Mouse (Mus musculus) spleen, postnatal 0 days (tissue): ENCODE results near the gene Olfr1061. TPM values are rescaled to one million over a fixed set of nuclear protein-coding genes. Genes with fewer than 3 reads are reported as not detected.

Experiments used
- polyA plus RNA-seq: library from polyadenylated mRNA; unstranded; fragments of >200 nt; fragmentation: Nextera tagmentation; extraction: Ambion mirVana; gene quantifications from 2 replicates; pipeline ENCODE4 v1.2.1, GENCODE M21; 2015

Olfr1061 gene
- not detected in 2 replicates for polyA plus RNA-seq

DNA sequence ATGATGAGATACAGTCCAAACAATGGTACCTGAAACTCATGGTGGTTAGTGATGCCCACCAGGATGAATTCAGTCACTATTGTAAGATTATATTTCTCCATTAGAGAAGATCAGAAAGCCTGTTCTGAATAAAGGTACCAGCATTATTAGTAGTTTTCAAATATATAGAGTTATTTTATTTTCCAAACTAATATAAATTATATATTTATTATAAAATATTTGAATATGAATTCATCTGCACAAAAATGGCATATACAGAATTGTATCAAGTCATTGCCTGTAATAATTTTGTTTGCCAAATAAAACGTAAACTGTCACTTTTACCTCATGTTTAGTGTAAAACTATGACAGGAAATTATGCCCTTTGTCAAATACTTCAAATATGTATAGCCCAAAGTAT is at the start of gene Olfr1061:
Gene Olfr1061 (minus strand): TSS at position 101 of the 400 bp plus-strand sequence.

DNA sequence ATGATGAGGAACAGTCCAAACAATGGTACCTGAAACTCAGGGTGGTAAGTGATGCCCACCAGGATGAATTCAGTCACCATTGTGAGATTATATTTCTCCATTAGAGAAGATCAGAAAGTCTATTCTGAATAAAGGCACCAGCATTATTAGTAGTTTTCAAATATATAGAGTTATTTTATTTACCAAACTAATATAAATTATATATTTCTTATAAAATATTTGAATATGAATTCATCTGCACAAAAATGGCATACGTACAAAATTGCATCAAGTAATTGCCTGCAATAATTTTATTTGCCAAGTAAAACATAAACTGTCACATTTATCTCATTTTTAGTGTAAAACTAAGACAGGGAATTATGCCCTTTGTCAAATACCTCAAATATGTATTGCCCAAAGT is 42.3 kb upstream of the Olfr1061 start, which contains the start of gene Olfr1066:
Gene Olfr1066 (minus strand): TSS at position 101 of the 400 bp plus-strand sequence.

DNA sequence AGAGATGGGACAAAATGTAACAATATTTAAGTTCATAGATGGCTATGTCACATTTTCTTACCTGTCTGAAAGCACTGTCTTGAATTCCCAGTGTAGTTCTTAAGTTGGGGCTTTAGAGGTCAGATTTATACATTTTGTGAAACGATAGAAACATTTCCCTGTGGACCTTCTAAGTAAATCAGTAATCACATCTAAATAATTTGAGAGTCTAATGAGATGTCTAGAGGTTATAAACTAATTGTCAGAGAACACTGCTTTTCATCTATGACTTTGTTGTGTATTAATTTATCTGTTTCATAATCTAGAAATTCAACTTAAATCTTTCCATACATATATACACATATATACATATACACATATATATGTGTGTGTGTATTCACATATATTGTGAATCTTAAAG is 36.6 kb upstream of the Olfr1061 start, which contains the start of gene Olfr1065:
Gene Olfr1065 (minus strand): TSS at position 101 of the 400 bp plus-strand sequence.

DNA sequence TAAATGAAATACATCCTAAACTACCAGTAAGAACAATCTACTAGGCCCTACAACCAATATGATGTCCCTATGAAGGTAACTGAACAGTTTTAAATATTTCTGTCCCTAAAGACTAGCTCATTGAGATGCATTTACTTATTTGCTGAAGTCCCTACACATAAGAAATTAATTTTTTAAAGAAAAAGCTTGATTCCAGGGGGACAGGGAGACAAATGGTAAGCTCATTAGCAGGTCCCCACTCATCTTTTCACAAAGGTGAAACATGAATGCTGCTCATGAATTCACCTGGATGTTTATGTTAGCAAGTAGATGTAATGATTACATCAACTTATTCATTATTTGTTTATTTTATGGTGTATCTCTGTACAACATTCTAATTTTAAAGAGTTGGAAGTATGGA is 12.8 kb upstream of the Olfr1061 start, which contains the start of gene Olfr1062:
Gene Olfr1062 (minus strand): TSS at position 101 of the 400 bp plus-strand sequence.

DNA sequence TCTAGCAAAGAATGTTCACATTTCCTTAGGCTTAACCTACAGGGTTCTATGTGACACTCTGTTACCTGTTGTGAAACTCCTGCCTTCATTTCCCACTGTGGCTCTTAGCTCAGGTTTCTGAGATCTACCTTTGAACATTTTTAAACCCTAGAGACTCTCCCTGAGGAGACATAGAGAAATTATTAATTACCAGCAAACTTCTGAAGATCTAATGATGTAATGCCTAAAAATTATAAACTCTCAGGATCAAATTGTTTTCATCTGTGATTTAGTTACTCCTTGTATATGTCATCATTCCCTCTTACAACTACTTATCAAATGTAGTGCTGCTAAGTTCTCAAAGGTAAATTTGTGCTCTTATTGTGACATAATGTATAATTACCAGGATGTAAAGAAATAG is 25.4 kb downstream of the Olfr1061 start, which contains the start of gene Olfr1058:
Gene Olfr1058 (minus strand): TSS at position 101 of the 400 bp plus-strand sequence.

DNA sequence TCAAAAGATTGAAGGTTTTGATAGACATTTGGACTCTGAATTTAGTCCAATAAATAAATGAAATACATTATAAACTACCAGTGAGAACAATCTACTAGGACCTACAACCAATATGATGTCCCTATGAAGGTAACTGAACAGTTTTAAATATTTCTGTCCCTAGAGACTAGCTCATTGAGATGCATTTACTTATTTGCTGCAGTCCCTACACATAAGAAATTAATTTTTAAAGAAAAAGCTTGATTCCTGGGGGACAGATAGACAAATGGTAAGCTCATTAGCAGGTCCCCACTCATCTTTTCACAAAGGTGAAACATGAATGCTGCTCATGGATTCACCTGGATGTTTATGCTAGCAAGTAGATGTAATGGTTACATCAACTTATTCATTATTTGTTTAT is 35.6 kb downstream of the Olfr1061 start, which contains the start of gene Olfr1057:
Gene Olfr1057 (minus strand): TSS at position 101 of the 400 bp plus-strand sequence.

Other genes with a start within 250 kb of the Olfr1061 start
- not detected in 2 replicates for gene Olfr1043, start 246.5 kb downstream of the Olfr1061 start, polyA plus RNA-seq
- gene Olfr1044, start 236.2 kb downstream of the Olfr1061 start, polyA plus RNA-seq: 0.27 TPM in 1 of 2 replicates, not detected in the other
- not detected in 2 replicates for gene Olfr52, start 228.4 kb downstream of the Olfr1061 start, polyA plus RNA-seq
- gene Olfr1045, start 211.0 kb downstream of the Olfr1061 start, polyA plus RNA-seq: not detected in 2 replicates
- gene Olfr1046, start 194.7 kb downstream of the Olfr1061 start, polyA plus RNA-seq: not detected in 2 replicates
- gene Olfr1047, start 182.6 kb downstream of the Olfr1061 start, polyA plus RNA-seq: not detected in 2 replicates
- gene Olfr1048, start 173.8 kb downstream of the Olfr1061 start, polyA plus RNA-seq: not detected in 2 replicates
- not detected in 2 replicates for gene Olfr1049, start 155.7 kb downstream of the Olfr1061 start, polyA plus RNA-seq
- not detected in 2 replicates for gene Olfr1051, start 135.0 kb downstream of the Olfr1061 start, polyA plus RNA-seq
- not detected in 2 replicates for gene Olfr1052, start 121.6 kb downstream of the Olfr1061 start, polyA plus RNA-seq
- not detected in 2 replicates for gene Olfr1053, start 98.8 kb downstream of the Olfr1061 start, polyA plus RNA-seq
- not detected in 2 replicates for gene Olfr1054, start 78.6 kb downstream of the Olfr1061 start, polyA plus RNA-seq
- gene Olfr1055, start 63.8 kb downstream of the Olfr1061 start, polyA plus RNA-seq: not detected in 2 replicates
- gene Olfr1056, start 51.6 kb downstream of the Olfr1061 start, polyA plus RNA-seq: not detected in 2 replicates
- gene Olfr1057, start 35.7 kb downstream of the Olfr1061 start, polyA plus RNA-seq: not detected in 2 replicates
- not detected in 2 replicates for gene Olfr1058, start 25.5 kb downstream of the Olfr1061 start, polyA plus RNA-seq
- not detected in 2 replicates for gene Olfr1062, start 12.7 kb upstream of the Olfr1061 start, polyA plus RNA-seq
- not detected in 2 replicates for gene Olfr1065, start 36.5 kb upstream of the Olfr1061 start, polyA plus RNA-seq
- not detected in 2 replicates for gene Olfr1066, start 42.2 kb upstream of the Olfr1061 start, polyA plus RNA-seq
- not detected in 2 replicates for gene Olfr228, start 73.3 kb upstream of the Olfr1061 start, polyA plus RNA-seq
- not detected in 2 replicates for gene Olfr1076, start 94.4 kb upstream of the Olfr1061 start, polyA plus RNA-seq
- gene Olfr1079, start 128.4 kb upstream of the Olfr1061 start, polyA plus RNA-seq: not detected in 2 replicates
- gene Olfr1080, start 144.2 kb upstream of the Olfr1061 start, polyA plus RNA-seq: not detected in 2 replicates
- not detected in 2 replicates for gene Olfr1082, start 184.9 kb upstream of the Olfr1061 start, polyA plus RNA-seq
- gene Olfr1084, start 225.7 kb upstream of the Olfr1061 start, polyA plus RNA-seq: not detected in 2 replicates
- not detected in 2 replicates for gene Olfr1085, start 248.0 kb upstream of the Olfr1061 start, polyA plus RNA-seq